Mouse (Mus musculus): ENCODE data around the gene Agtr1a. TPM values are rescaled to one million over a fixed set of nuclear protein-coding genes. Genes with fewer than 3 reads are reported as not detected.

The Agtr1a gene
- polyA plus RNA-seq, 1 experiment = 7.6 TPM

DNA sequence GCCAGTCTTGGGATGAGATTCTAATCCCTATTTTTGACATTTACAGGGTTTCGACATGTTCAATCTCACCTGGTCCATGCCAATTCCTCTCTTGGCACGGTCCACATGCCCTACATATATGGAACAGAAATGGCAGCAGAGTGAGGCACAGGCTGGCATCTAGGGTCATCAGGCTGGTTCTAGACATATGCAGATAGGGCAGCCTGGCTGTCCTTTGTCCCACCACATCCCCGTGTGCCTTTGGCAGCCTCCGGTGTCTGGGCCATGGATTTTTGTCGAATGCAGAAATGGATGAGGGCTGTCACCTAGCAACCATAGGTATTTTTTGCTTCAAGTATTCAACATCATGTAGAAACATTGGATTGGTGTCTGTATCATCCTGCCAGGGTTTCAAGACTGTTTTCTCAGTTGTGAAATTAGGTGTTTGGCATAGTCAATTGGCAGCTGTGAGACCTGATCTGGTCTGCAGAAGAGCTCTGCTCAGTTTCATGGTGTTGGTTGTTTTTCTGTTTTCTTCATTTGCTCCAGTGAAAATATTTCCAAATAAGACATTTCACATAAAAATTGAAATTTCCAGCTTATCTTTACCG, 18.8 kb downstream of the Agtr1a start:
- no peak for TF ChIP-seq POLR2A (IDR thresholded peaks at IDR 0.05; ENCODE audit: borderline replicate concordance, control insufficient read depth, low read depth, low read length)
- TF ChIP-seq CTCF (IDR thresholded peaks at IDR 0.05; ENCODE audit: control insufficient read depth, insufficient read depth, low read length) = no peak
- no peaks in the 10 kb centered on the region for H3K4me1 ChIP-seq (ENCODE audit: control insufficient read depth, insufficient read depth, low read length)
- H3K4me3 ChIP-seq (replicated peaks; ENCODE audit: control insufficient read depth, low read depth, low read length) = no peak overlapping the region
- no peak overlapping the region for H3K27ac ChIP-seq (ENCODE audit: control insufficient read depth, insufficient read depth, low read depth, low read length, poor library complexity)
- WGBS = 95% methylated on average over 6 of the region's 6 CpGs

DNA sequence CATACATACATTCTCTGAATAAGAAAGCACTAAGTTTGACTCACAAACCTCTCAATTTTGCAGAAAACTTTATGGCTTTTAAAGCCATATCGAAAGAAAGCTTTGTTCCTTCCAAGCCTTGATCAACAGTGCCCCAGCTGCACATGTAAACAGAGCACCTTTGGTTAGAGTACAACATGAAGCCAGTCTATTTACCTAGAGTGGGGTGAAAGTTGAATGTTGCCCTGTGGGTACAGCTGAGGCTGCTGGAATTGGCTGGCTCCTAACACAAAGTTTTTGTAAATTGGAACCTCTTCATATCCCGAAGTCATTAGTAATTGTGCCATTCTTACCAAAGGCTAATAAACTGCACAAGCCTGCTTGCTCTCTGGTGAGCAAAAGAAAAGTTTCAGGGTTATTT, 19.7 kb downstream of the Agtr1a start:
- Histone ChIP-seq H3K4me1 (ENCODE audit: control insufficient read depth, insufficient read depth, low read length) (no peaks in the 10 kb centered on the region), H3K4me3 (replicated peaks; ENCODE audit: control insufficient read depth, low read depth, low read length) (no peak overlapping the region), H3K27ac (ENCODE audit: control insufficient read depth, insufficient read depth, low read depth, low read length, poor library complexity) (no peak overlapping the region)
- WGBS = 87% methylated on average over 2 of the region's 2 CpGs
- TF ChIP-seq CTCF (IDR thresholded peaks at IDR 0.05; ENCODE audit: control insufficient read depth, insufficient read depth, low read length) (no peak), POLR2A (IDR thresholded peaks at IDR 0.05; ENCODE audit: borderline replicate concordance, control insufficient read depth, low read depth, low read length) (no peak)

DNA sequence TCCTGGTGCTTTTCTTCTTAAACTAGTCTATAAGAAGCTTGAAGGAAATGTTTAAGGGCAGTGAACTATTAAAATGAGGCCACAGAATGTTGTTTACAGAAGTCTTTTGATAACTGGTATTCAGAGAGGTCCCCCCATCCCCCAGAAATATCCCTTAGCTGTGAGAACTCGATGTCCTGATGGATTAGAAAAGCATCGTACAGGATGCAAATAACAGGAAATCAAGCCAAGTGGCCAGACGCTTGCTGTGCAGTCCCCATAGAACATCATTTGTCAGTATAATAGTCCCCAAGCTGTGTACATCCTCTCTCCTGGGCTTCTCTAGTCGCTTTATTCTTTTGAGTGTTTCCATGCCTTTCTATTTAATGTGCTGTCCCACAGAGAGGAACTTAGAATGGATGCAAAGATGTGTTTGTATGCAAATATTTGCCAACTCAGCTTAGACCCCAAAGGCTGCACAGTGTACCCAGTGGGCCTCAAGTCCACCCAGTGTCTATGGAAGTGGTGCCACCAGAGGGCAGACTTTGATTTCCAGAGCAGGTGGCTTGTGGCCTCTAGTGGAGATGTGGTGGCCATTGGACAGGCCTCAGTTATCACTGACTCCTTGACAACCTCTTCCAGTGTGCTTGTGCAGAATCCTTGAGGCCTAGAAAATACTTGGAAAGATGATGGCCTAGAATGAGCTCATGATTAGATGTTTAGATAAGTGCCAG, 22.4 kb downstream of the Agtr1a start:
- Histone ChIP-seq H3K4me3 (replicated peaks; ENCODE audit: control insufficient read depth, low read depth, low read length) (no peak overlapping the region), H3K4me1 (ENCODE audit: control insufficient read depth, insufficient read depth, low read length) (no peaks in the 10 kb centered on the region), H3K27ac (ENCODE audit: control insufficient read depth, insufficient read depth, low read depth, low read length, poor library complexity) (no peak overlapping the region)
- 72% methylated on average over 4 of the region's 4 CpGs for WGBS
- no peak for TF ChIP-seq POLR2A (IDR thresholded peaks at IDR 0.05; ENCODE audit: borderline replicate concordance, control insufficient read depth, low read depth, low read length)
- TF ChIP-seq CTCF (IDR thresholded peaks at IDR 0.05; ENCODE audit: control insufficient read depth, insufficient read depth, low read length) = peak; percentile 29; the same call in 1 of the 2 replicates

DNA sequence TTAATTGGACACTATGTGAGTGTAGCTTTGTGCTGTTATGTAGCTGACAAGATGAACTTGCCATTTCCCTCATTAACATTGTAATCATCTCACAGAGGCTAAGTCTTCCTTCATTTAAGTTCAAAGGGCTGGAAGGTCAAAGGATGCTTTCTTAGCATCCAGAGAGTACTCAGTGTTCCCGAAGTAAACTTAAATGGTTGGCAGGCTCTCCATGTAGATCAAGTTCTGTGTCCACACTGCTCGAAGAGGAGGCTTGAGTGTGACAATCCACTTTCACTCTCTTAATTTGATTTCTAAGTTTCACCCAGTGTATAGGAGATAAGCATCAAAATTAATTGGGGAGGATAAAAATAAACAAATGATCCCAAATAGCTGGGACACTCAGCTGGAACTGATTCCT, 23.6 kb downstream of the Agtr1a start:
- H3K4me1 ChIP-seq (ENCODE audit: control insufficient read depth, insufficient read depth, low read length) = no peaks in the 10 kb centered on the region
- H3K27ac ChIP-seq (ENCODE audit: control insufficient read depth, insufficient read depth, low read depth, low read length, poor library complexity) = no peak overlapping the region
- no peak overlapping the region for H3K4me3 ChIP-seq (replicated peaks; ENCODE audit: control insufficient read depth, low read depth, low read length)
- TF ChIP-seq CTCF (IDR thresholded peaks at IDR 0.05; ENCODE audit: control insufficient read depth, insufficient read depth, low read length) (no peak), POLR2A (IDR thresholded peaks at IDR 0.05; ENCODE audit: borderline replicate concordance, control insufficient read depth, low read depth, low read length) (no peak)
- WGBS = 80% methylated on average over 2 of the region's 2 CpGs

DNA sequence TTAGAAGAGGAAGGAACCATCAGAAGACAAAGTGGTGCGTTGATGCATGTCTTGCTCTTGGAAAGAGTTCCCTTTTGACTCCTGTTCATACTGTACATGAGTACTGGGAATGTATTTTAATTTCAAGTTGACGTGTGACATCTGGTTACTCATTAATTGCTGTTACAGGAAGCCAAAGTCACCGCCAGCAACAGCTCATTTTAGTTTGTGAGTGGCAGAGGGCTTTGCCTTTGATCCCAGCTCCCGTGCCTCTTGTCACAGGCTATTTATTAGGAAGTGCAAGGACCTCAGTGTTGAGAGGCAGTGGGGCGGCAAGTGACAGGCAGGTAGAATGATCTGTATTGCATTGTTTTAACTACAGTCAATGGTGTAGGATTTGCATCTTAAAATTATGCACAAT, 24.8 kb downstream of the Agtr1a start:
- H3K4me1 ChIP-seq (ENCODE audit: control insufficient read depth, insufficient read depth, low read length) = no peaks in the 10 kb centered on the region
- TF ChIP-seq POLR2A (IDR thresholded peaks at IDR 0.05; ENCODE audit: borderline replicate concordance, control insufficient read depth, low read depth, low read length) (no peak), CTCF (IDR thresholded peaks at IDR 0.05; ENCODE audit: control insufficient read depth, insufficient read depth, low read length) (no peak)
- 56% methylated on average over 5 of the region's 5 CpGs for WGBS
- H3K27ac ChIP-seq (ENCODE audit: control insufficient read depth, insufficient read depth, low read depth, low read length, poor library complexity) = no peak overlapping the region
- H3K4me3 ChIP-seq (replicated peaks; ENCODE audit: control insufficient read depth, low read depth, low read length) = no peak overlapping the region

DNA sequence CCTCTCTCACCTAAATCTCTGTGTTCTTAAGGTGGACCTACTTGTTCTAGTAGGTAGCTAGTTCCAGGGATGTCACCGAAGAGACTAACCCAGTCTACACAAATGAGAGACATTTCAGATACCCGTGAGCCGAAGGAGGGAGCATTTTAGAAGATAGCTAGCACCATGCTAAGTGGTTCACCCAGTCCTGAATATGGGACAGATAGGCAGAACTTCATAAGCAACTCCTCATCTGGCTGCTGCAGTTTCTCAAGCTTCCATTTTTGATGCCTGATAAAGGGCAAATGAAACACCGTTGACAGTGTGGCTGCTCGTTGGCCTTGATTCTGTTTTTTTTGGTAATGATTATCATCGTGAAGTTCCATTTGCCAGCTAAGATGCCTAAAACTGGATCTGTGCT, 25.8 kb downstream of the Agtr1a start:
- Histone ChIP-seq H3K27ac (ENCODE audit: control insufficient read depth, insufficient read depth, low read depth, low read length, poor library complexity) (no peak overlapping the region), H3K4me1 (ENCODE audit: control insufficient read depth, insufficient read depth, low read length) (no peaks in the 10 kb centered on the region), H3K4me3 (replicated peaks; ENCODE audit: control insufficient read depth, low read depth, low read length) (no peak overlapping the region)
- WGBS = 87% methylated on average over 6 of the region's 6 CpGs
- TF ChIP-seq POLR2A (IDR thresholded peaks at IDR 0.05; ENCODE audit: borderline replicate concordance, control insufficient read depth, low read depth, low read length) = no peak
- TF ChIP-seq CTCF (IDR thresholded peaks at IDR 0.05; ENCODE audit: control insufficient read depth, insufficient read depth, low read length) = no peak

DNA sequence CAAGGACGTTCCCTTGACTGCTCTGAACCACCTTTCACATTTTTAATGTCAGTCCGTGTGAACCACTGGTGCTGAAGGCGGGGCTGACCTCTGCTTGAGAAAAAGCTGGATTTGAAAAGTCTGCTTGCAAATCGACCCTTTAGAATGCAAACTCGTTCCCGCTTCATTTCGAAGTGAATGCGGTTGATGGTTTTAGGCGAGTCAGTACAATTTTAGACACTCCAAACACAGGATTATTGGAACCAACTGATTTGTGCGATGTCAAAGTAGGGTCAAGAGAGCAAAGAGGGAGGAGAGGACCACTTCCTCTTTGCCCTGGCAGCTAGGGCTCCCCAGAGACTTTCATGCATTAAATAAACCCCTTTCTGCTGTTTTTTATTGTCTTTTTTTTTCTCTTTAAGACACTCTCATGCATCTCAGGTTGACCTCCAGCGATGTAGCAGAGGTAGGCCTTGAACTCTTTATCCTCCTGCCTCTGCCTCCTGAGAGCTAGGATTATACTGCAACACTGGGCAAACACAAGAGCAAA, 27.9 kb downstream of the Agtr1a start:
- Histone ChIP-seq H3K27ac (ENCODE audit: control insufficient read depth, insufficient read depth, low read depth, low read length, poor library complexity) (no peak overlapping the region), H3K4me1 (ENCODE audit: control insufficient read depth, insufficient read depth, low read length) (no peaks in the 10 kb centered on the region), H3K4me3 (replicated peaks; ENCODE audit: control insufficient read depth, low read depth, low read length) (no peak overlapping the region)
- TF ChIP-seq POLR2A (IDR thresholded peaks at IDR 0.05; ENCODE audit: borderline replicate concordance, control insufficient read depth, low read depth, low read length) = no peak
- TF ChIP-seq CTCF (IDR thresholded peaks at IDR 0.05; ENCODE audit: control insufficient read depth, insufficient read depth, low read length) = no peak
- WGBS = 86% methylated on average over 11 of the region's 11 CpGs

DNA sequence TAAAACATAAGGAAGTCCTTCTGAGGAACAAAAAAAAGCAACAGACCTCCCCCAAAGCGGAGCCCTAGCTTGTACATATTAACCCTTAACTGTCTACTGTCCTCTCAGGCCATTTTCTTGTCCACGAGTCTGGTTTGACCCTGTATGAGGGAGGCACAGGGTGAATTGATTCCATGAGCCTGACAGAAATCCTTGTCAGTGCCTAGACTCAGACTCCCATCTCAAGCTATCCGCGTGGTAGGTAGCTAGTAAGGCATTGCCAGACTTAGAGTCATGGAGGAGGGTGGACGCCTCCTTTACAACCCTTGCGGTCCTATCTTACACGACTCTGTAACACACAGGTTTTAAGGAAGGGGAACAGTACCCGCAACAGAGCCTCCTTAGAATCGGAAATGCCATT, 28.5 kb downstream of the Agtr1a start:
- TF ChIP-seq CTCF (IDR thresholded peaks at IDR 0.05; ENCODE audit: control insufficient read depth, insufficient read depth, low read length) = no peak
- TF ChIP-seq POLR2A (IDR thresholded peaks at IDR 0.05; ENCODE audit: borderline replicate concordance, control insufficient read depth, low read depth, low read length) = no peak
- Histone ChIP-seq H3K27ac (ENCODE audit: control insufficient read depth, insufficient read depth, low read depth, low read length, poor library complexity) (no peak overlapping the region), H3K4me3 (replicated peaks; ENCODE audit: control insufficient read depth, low read depth, low read length) (no peak overlapping the region), H3K4me1 (ENCODE audit: control insufficient read depth, insufficient read depth, low read length) (no peaks in the 10 kb centered on the region)
- 79% methylated on average over 9 of the region's 9 CpGs for WGBS
